Mouse (Mus musculus): ENCODE measurements at regions not wholly inside any gene's neighbourhood (a gene's known extent, or its start where the extent isn't known, plus 50 kb on each side); places are given as distances from the start of the nearest gene placed in this dataset.

DNA sequence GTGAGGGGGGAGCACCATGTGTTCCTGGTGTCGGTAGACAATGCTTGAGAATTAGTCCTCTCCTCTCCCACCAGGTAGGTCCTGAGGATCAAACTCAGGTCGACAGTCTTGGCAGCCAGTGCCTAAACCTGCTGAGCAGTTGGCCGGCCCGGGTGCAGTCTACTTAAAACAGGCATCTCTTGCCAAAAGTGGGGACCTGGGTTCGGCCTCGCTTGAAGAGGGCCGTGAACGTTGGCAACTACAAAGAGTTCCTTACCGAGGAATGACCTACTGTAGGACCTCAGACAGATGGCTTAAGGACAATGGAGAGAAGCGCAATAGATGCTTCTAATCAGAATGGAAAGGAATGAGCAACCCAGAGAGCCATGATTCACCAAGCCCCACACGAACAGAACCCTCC is 287.5 kb upstream of the Gm11146 start:
- Histone ChIP-seq H3K36me3 (ENCODE audit: control insufficient read depth in 1 of 2, insufficient read depth in 2 of 2, low read length in 2 of 2) (no peaks in the 10 kb centered on the region), H3K27ac (ENCODE audit: control insufficient read depth, low read depth, low read length) (no peak overlapping the region), H3K9ac (ENCODE audit: control insufficient read depth, low read depth, low read length, poor library complexity, severe bottlenecking) (no peak overlapping the region), H3K79me2 (ENCODE audit: control insufficient read depth, insufficient read depth, low read length, poor library complexity) (no peaks in the 10 kb centered on the region), H3K4me3 (ENCODE audit: control insufficient read depth in 1 of 2, insufficient read depth in 1 of 2, low read depth in 2 of 2, low read length in 2 of 2) (no peak overlapping the region), H3K4me1 (ENCODE audit: control insufficient read depth in 1 of 2, insufficient read depth in 2 of 2, low read length in 2 of 2) (no peaks in the 10 kb centered on the region), H3K9me3 (replicated peaks; ENCODE audit: insufficient read depth, low read length) (no peaks in the 10 kb centered on the region), H3K27me3 (ENCODE audit: control insufficient read depth in 1 of 2, insufficient read depth in 2 of 2, low read length in 2 of 2) (no peaks in the 10 kb centered on the region)
- TF ChIP-seq ELF1 (IDR thresholded peaks at IDR 0.05; ENCODE audit: low read depth, low read length), result no peak
- TF ChIP-seq NELFE (IDR thresholded peaks at IDR 0.05; ENCODE audit: low read depth, low read length), result no peak
- no peak for DNase-seq (ENCODE audit: low read depth, low spot score)

DNA sequence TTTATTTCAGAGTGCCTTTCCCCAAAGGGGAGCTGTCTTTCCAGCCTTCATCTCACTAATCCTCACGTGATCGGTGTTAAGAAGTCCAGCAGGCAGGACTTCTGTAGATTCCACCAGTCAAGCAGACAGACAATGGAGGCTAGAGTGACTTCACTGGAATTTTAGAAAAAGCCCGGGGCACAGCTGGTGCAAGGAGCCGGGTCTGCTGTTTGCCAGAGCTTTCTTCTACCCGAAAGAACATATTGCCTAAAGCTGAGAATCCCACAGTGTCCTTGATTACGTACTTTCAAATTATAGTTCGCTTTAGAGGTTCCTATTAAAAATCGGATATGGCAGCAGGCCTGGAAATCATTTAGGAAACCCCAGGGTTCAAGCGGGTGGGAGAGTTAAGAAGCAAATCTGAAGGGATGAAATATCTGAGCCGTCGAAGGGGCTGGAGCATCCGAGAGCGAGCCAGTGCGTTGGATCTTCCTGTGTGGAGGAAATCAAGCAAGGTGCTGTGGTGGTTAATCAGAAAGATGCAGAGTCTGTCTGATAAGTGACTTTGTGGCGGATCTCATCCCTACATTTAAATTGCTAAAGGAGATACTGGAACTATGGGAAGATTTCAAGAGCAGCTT is 283.3 kb upstream of the Gm11146 start:
- Histone ChIP-seq H3K9me3 (replicated peaks; ENCODE audit: insufficient read depth, low read length) (no peaks in the 10 kb centered on the region), H3K9ac (ENCODE audit: control insufficient read depth, low read depth, low read length, poor library complexity, severe bottlenecking) (no peak overlapping the region), H3K27me3 (ENCODE audit: control insufficient read depth in 1 of 2, insufficient read depth in 2 of 2, low read length in 2 of 2) (no peaks in the 10 kb centered on the region), H3K4me3 (ENCODE audit: control insufficient read depth in 1 of 2, insufficient read depth in 1 of 2, low read depth in 2 of 2, low read length in 2 of 2) (no peak overlapping the region), H3K79me2 (ENCODE audit: control insufficient read depth, insufficient read depth, low read length, poor library complexity) (no peaks in the 10 kb centered on the region), H3K4me1 (ENCODE audit: control insufficient read depth in 1 of 2, insufficient read depth in 2 of 2, low read length in 2 of 2) (peaks cover 0 to 2% of the 10 kb centered on the region in 2 experiments; a peak in 2 of 4 replicates), H3K27ac (ENCODE audit: control insufficient read depth, low read depth, low read length) (no peak overlapping the region), H3K36me3 (ENCODE audit: control insufficient read depth in 1 of 2, insufficient read depth in 2 of 2, low read length in 2 of 2) (no peaks in the 10 kb centered on the region)
- no peak for TF ChIP-seq TBP (IDR thresholded peaks at IDR 0.05; ENCODE audit: low read depth, low read length)
- no peak for TF ChIP-seq RAD21 (IDR thresholded peaks at IDR 0.05; ENCODE audit: low read depth, low read length)
- no peak for TF ChIP-seq JUND (IDR thresholded peaks at IDR 0.05; ENCODE audit: low read depth, low read length)
- no peak for TF ChIP-seq ZC3H11A (IDR thresholded peaks at IDR 0.05; ENCODE audit: low read depth, low read length)
- no peak for TF ChIP-seq BHLHE40 (IDR thresholded peaks at IDR 0.05; ENCODE audit: borderline replicate concordance, low read depth, low read length)
- DNase-seq (ENCODE audit: low read depth, low spot score), result no peak

DNA sequence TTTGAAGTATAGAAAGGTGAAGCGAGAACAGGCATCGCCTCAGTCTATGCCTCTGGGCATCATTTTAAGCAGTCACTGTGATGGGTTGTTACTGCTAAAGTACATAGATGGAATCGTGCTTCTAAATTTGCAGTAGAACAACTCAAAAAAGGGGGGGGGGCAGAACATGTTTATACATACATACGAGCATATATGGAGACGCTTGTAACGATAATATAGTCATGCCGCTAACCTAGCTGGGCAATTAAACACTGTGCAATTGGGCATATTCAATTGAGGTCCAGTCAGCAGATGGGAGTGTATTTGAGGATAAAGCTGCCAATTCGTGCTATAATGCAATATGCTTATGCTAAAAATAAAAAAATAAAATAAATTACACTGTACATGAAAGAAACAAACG is 282.6 kb upstream of the Gm11146 start:
- no peak for TF ChIP-seq CTCF (IDR thresholded peaks at IDR 0.05 in 2 of 3, conservative IDR thresholded peaks at IDR 0.05 in 1 of 3; ENCODE audit: control insufficient read depth in 1 of 3, insufficient read depth in 1 of 3, low read depth in 2 of 3, low read length in 3 of 3, poor library complexity in 1 of 3, severe bottlenecking in 1 of 3)
- no peak for TF ChIP-seq RAD21 (IDR thresholded peaks at IDR 0.05; ENCODE audit: low read depth, low read length)
- no peak for TF ChIP-seq SIN3A (IDR thresholded peaks at IDR 0.05; ENCODE audit: low read length)
- no peak for TF ChIP-seq EP300 (IDR thresholded peaks at IDR 0.05; ENCODE audit: low read depth in 1 of 2, low read length in 2 of 2)
- no peak for TF ChIP-seq TCF12 (IDR thresholded peaks at IDR 0.05; ENCODE audit: low read depth, low read length)
- no peak for TF ChIP-seq ZMIZ1 (IDR thresholded peaks at IDR 0.05; ENCODE audit: low read depth, low read length)
- TF ChIP-seq NRF1 (IDR thresholded peaks at IDR 0.05; ENCODE audit: insufficient read depth, low read depth, low read length, poor library complexity, severe bottlenecking), result no peak
- no peak for TF ChIP-seq MXI1 (IDR thresholded peaks at IDR 0.05; ENCODE audit: low read depth, low read length)
- TF ChIP-seq USF2 (IDR thresholded peaks at IDR 0.05; ENCODE audit: borderline replicate concordance in 1 of 2, insufficient read depth in 1 of 2, low read depth in 1 of 2, low read length in 2 of 2), result no peak
- no peak for TF ChIP-seq BHLHE40 (IDR thresholded peaks at IDR 0.05; ENCODE audit: borderline replicate concordance, low read depth, low read length)
- no peak for TF ChIP-seq ZC3H11A (IDR thresholded peaks at IDR 0.05; ENCODE audit: low read depth, low read length)
- Histone ChIP-seq H3K79me2 (ENCODE audit: control insufficient read depth, insufficient read depth, low read length, poor library complexity) (no peaks in the 10 kb centered on the region), H3K4me1 (ENCODE audit: control insufficient read depth in 1 of 2, insufficient read depth in 2 of 2, low read length in 2 of 2) (peaks cover 0 to 2% of the 10 kb centered on the region in 2 experiments; a peak in 2 of 4 replicates), H3K9me3 (replicated peaks; ENCODE audit: insufficient read depth, low read length) (no peaks in the 10 kb centered on the region), H3K27me3 (ENCODE audit: control insufficient read depth in 1 of 2, insufficient read depth in 2 of 2, low read length in 2 of 2) (no peaks in the 10 kb centered on the region), H3K9ac (ENCODE audit: control insufficient read depth, low read depth, low read length, poor library complexity, severe bottlenecking) (no peak overlapping the region), H3K27ac (ENCODE audit: control insufficient read depth, low read depth, low read length) (no peak overlapping the region), H3K36me3 (ENCODE audit: control insufficient read depth in 1 of 2, insufficient read depth in 2 of 2, low read length in 2 of 2) (no peaks in the 10 kb centered on the region), H3K4me3 (ENCODE audit: control insufficient read depth in 1 of 2, insufficient read depth in 1 of 2, low read depth in 2 of 2, low read length in 2 of 2) (no peak overlapping the region)
- DNase-seq (ENCODE audit: low read depth, low spot score), result no peak
